Mouse (Mus musculus) liver, embryonic 14.5 days (tissue): Measurements from ENCODE around the gene Mgrn1. TPM values are rescaled to one million over a fixed set of nuclear protein-coding genes. Genes with fewer than 3 reads are reported as not detected.
A peak's percentile ranks its signal among the peaks of the same experiment; 100 is the strongest.

Experiments used
- ATAC-seq: fragments of 200-750 bp; cut with Nextera tagmentation; 2 replicates; pipeline ENCODE4 v1.8.0; 2017; ENCODE audit warnings: moderate number of reproducible peaks, mild to moderate bottlenecking, moderate library complexity; ENCODE audit not compliant: insufficient read depth
- DNase-seq, 3 experiments: peaks; one replicate each; pipeline ENCODE4 v3.0.0-alpha.2; 2012 to 2013; ENCODE audit warnings: low read depth in 3 of 3, low spot score in 3 of 3
- H3K27ac ChIP-seq: fragments of 300-500 bp; sonication (generic); 2 replicates; pipeline ENCODE4 v1.5.1; 2014; ENCODE audit warnings: moderate library complexity, mild to moderate bottlenecking, control low read depth, inconsistent platforms
- H3K27me3 ChIP-seq: fragments of 300-500 bp; sonication (generic); 2 replicates; pipeline ENCODE4 v1.6.1; 2014; ENCODE audit warnings: mild to moderate bottlenecking, low read length, moderate library complexity; ENCODE audit not compliant: control insufficient read depth, insufficient read depth
- H3K36me3 ChIP-seq: fragments of 300-500 bp; sonication (generic); replicated peaks from 2 replicates; pipeline ENCODE4 v1.6.1; 2014; ENCODE audit warnings: low read depth; ENCODE audit not compliant: control insufficient read depth, insufficient read depth
- H3K4me1 ChIP-seq, 2 experiments: fragments of 200-500 bp in 1 of 2; fragments of 300-500 bp in 1 of 2; sonication (generic) in 1 of 2; replicated peaks; 2 replicates each; pipeline ENCODE4 v1.6.1; 2012 to 2014; ENCODE audit warnings: antibody characterized with exemption in 1 of 2, inconsistent platforms in 1 of 2, low read length in 1 of 2; ENCODE audit not compliant: control insufficient read depth in 2 of 2, insufficient read depth in 2 of 2
- H3K4me2 ChIP-seq: fragments of 300-500 bp; sonication (generic); 2 replicates; pipeline ENCODE4 v1.6.1; 2014; ENCODE audit warnings: low read depth, mild to moderate bottlenecking, control low read depth, moderate library complexity
- H3K4me3 ChIP-seq, 2 experiments: fragments of 200-500 bp in 1 of 2; fragments of 300-500 bp in 1 of 2; sonication (generic) in 1 of 2; 2 replicates each; pipeline ENCODE4 v1.5.1; 2012 to 2014; ENCODE audit warnings: low read depth in 2 of 2, low read length in 2 of 2, mild to moderate bottlenecking in 2 of 2, control low read depth in 1 of 2, inconsistent platforms in 1 of 2, moderate library complexity in 1 of 2; ENCODE audit not compliant: insufficient read depth in 1 of 2
- H3K9ac ChIP-seq: fragments of 300-500 bp; sonication (generic); replicated peaks from 2 replicates; pipeline ENCODE4 v1.6.1; 2014; ENCODE audit warnings: mild to moderate bottlenecking, control low read depth, moderate library complexity
- H3K9me3 ChIP-seq: fragments of 300-500 bp; sonication (generic); 2 replicates; pipeline ENCODE4 v1.6.1; 2016; ENCODE audit warnings: low read length, mixed read lengths; ENCODE audit not compliant: control insufficient read depth
- CTCF ChIP-seq: IDR thresholded peaks from 2 replicates; pipeline ENCODE4 v1.5.1; 2016; ENCODE audit warnings: antibody characterized with exemption, low read depth, control low read depth
- EP300 ChIP-seq: IDR thresholded peaks from 2 replicates; pipeline ENCODE4 v1.6.1; 2016; ENCODE audit warnings: antibody characterized with exemption, low read depth
- WGBS: fragments of 180-500 bp; shearing (Covaris S2); extraction: QIAGEN DNeasy Blood & Tissue Kit; methylation state at CpG from one replicate; pipeline ENCODE4 v1.1.7; 2014; ENCODE audit not compliant: insufficient replicate concordance; 5-methylcytosine and 5-hydroxymethylcytosine counted together
- polyA plus RNA-seq, 2 experiments: library from polyadenylated mRNA; depleted of rRNA in 1 of 2; stranded (reverse) in 1 of 2; unstranded in 1 of 2; fragments of >200 nt; fragmentation: Nextera tagmentation in 1 of 2; extraction: Ambion mirVana in 1 of 2; gene quantifications; 2 replicates each; pipeline versions ENCODE4 v1.2.1 to v1.2.3; 2012 to 2014

Mgrn1 gene
- polyA plus RNA-seq, 2 experiments: 15.7 to 17.6 TPM

DNA sequence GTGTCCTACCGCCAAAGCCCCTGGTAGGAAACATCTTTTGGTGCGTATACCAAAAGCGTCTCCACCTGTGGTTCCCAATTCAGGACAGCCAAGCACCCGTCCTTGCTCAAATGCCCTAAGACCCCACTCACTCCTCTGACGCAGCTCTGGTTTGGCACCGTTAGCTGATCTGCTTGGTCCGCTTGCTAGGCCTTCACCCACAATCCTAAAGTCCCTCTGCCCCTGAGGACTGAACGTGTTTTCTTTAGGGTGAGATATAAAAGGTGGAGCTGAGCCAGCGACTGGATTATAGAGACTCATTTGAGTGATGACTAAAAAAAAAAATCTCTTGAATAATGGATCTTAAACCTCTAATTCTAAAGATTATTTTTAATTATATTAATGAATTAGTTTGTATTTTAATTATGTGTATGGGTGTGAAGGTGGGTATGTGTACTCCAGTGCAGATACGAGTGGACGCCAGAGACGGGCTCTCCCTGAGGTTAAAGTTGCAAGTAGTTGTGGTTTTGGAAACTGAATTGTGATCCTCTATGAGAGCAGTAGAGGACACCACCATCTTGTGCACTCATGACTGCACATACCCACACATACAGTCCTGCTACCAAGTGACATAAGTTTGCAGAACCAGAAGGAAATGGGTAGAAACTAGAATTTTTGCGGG lies 78.8 kb downstream of the Mgrn1 start:
- Histone ChIP-seq H3K4me1 (peaks cover 0 to 11% of the 10 kb centered on the region in 2 experiments), H3K27me3 (no peaks in the 10 kb centered on the region), H3K4me3 (peak overlapping the region; percentile 72 to 81), H3K36me3 (no peaks in the 10 kb centered on the region), H3K9me3 (no peaks in the 10 kb centered on the region), H3K27ac (peak overlapping the region; percentile 51), H3K9ac (peak overlapping the region; percentile 71), H3K4me2 (peak overlapping the region; percentile 85)
- TF ChIP-seq CTCF (no peak), EP300 (no peak)
- ATAC-seq: no peak
- DNase-seq: peak in 1 of 3 experiments; percentile 9
- WGBS: 16% methylated on average over 13 of the region's 13 CpGs

DNA sequence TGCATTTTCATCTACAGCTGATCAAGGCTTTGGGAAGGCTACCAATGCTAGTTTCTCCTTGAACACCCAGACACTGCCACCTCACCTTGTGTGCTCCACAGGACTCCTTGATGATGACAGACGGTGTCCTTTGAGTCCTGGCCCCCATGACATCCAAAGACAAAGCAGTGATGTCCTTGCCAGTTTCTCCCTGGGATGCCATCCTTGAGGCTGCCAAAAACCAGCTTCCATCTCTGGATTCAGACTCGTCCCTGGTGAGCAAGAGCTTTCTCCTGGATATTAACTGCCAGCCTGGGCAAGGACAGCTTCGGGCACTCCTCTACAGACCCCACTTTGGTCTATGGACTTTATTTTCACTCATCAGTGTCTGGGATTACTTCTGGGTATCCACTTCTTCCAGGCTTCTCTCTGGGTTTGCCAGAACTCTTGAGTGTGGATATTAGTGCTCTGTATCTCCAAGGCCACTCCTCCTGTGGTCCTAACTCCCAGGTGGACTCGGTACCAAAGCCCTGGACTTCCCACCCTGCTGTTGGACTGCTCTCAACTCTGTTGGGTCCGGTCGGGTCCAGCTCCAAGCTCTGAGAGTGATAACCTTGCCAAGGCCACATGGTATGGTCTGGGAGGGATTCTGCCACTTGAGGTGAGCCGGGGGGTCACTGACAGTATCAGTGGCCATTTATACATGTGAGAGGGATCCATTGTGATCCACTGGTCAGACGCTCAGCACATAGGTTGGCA lies 79.5 kb downstream of the Mgrn1 start:
- Histone ChIP-seq H3K27me3 (no peaks in the 10 kb centered on the region), H3K9me3 (no peaks in the 10 kb centered on the region), H3K9ac (no peak overlapping the region), H3K4me2 (peak overlapping the region; percentile 85), H3K4me3 (no peak overlapping the region), H3K36me3 (no peaks in the 10 kb centered on the region), H3K27ac (no peak overlapping the region), H3K4me1 (peaks cover 0 to 11% of the 10 kb centered on the region in 2 experiments)
- 69% methylated on average over 8 of the region's 8 CpGs for WGBS
- TF ChIP-seq CTCF: no peak
- no peak for TF ChIP-seq EP300
- ATAC-seq (no peak), DNase-seq (no peak)

DNA sequence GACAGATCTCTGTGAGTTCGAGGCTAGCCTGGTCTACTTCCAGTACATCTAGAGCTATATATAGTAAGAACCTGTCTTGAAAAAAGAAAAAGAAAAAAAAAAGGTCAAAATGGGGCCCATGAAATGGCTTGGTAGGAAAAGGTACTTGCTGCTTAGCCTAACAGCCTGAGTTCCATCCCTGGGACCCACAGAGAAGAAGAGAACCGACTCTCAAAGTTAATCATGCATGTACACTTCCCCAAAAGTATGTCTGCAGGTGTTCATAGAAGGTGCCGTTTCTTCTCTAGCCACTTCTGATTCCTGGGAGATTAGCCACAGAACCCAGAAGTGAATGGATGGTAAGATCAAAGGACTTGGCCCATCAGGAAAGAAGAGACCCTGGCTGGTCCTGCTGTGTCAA lies 82.4 kb downstream of the Mgrn1 start:
- Histone ChIP-seq H3K36me3 (no peaks in the 10 kb centered on the region), H3K4me1 (peaks cover 0 to 11% of the 10 kb centered on the region in 2 experiments; a peak in 3 of 4 replicates), H3K4me3 (no peak overlapping the region), H3K27ac (no peak overlapping the region), H3K4me2 (no peak overlapping the region), H3K9ac (no peak overlapping the region), H3K9me3 (no peaks in the 10 kb centered on the region), H3K27me3 (no peaks in the 10 kb centered on the region)
- ATAC-seq: no peak
- WGBS: 53% methylated on average over 3 of the region's 3 CpGs
- TF ChIP-seq CTCF (no peak), EP300 (no peak)
- no peak for DNase-seq

DNA sequence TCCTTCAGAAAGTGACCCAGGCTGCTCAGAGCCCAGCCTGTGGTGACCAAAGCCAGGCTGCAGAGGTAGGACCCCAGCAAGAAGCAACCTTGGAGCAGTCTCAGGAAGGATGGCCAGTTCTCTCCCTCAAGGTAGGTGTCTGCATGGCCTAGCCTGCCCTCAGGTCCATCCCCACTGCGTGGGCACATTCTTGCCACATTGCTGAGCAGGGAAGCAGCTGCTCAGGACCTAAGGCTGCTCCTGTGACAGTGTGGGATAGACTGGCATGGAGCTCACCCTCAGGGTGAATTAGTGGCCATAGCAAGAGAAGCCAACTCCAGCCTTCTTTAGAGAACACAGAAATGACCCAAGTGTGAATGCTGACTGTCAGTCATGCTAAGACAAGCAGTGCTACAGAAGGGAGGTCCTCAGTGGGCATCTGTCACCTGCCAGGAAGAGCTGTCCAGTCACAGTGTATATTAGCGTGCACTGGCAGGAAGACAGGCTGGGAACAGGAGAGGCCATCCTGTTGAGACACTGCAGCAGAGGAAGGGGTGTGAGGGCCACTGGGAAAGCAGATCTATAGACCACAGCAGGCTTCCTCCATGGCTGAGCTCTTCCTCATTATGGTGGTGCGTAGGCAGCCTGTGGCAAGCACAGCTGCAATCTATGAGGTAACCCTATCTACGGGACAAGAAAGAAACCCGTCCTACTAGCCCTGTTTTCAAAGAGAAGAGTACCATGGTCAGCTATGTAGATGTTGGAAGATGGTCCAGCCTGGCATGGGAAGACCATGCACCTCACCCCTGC lies 83.2 kb downstream of the Mgrn1 start:
- Histone ChIP-seq H3K27ac (no peak overlapping the region), H3K4me2 (no peak overlapping the region), H3K4me3 (no peak overlapping the region), H3K27me3 (no peaks in the 10 kb centered on the region), H3K36me3 (no peaks in the 10 kb centered on the region), H3K9ac (no peak overlapping the region), H3K9me3 (no peaks in the 10 kb centered on the region), H3K4me1 (peaks cover 0 to 11% of the 10 kb centered on the region in 2 experiments; a peak in 2 of 4 replicates)
- DNase-seq: no peak
- TF ChIP-seq CTCF (no peak), EP300 (no peak)
- WGBS: 36% methylated on average over 5 of the region's 5 CpGs
- ATAC-seq: no peak

DNA sequence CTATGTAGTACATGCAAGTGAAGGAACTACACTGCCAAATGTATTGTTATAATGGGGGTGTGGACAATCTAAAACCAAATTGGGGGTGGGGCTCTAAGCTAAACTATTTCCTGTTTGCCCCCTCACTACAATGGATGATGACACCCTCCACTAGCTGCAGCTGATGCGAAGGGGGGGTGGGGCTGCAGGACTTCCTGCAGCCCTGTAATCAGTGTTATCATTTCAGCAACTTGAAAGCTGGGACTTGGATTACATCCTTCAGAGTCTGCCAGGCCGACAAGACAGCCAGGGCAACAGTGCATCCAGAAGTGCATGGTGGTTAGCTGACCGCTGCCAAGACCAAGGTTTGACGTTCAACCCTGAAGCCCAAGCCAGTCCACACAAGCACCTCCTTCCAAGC lies 85.6 kb downstream of the Mgrn1 start:
- H3K4me2 ChIP-seq: no peak overlapping the region
- H3K27ac ChIP-seq: no peak overlapping the region

More for the DNA sequence above, 85.6 kb downstream of the Mgrn1 start:
- no peak overlapping the region for H3K9ac ChIP-seq
- no peak for DNase-seq
- peaks cover 0 to 4% of the 10 kb centered on the region in 2 experiments; a peak in 1 of 4 replicates for H3K4me1 ChIP-seq
- no peak for ATAC-seq
- WGBS: 39% methylated on average over 4 of the region's 4 CpGs
- TF ChIP-seq EP300 (no peak), CTCF (no peak)
- H3K4me3 ChIP-seq: no peak overlapping the region
- no peaks in the 10 kb centered on the region for H3K36me3 ChIP-seq
- H3K9me3 ChIP-seq: no peaks in the 10 kb centered on the region
- H3K27me3 ChIP-seq: no peaks in the 10 kb centered on the region
